Mouse (Mus musculus): ENCODE results near the gene Gabpb2. TPM values are rescaled to one million over a fixed set of nuclear protein-coding genes. Genes with fewer than 3 reads are reported as not detected.

The Gabpb2 gene
- polyA plus RNA-seq, 1 experiment: 30.6 TPM

DNA sequence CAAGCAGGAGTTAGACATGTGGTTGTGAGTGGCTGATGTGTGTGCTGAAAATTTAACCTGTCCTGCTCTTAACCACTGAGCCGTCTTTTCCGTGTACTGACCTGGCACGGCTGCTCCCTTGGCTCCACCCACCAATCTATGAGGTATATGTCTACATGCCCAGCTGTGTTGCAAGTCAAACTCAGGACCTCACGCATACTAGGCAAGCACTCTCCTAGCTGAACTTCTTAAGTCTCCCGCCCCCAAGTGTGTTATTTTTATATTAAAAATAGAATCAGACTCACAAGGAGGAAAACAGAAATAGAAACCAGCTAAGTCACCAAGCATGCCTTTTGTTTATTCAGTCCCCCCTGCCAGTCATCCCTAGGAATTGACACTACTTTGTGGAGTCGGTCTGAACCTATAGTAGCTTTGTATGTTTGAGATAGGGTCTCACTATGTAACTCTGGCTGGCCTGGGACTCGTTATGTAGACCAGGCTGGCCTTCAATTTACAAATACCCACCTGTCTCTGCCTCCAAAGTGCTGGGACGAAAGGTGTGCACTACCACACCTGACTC is 19.9 kb upstream of the Gabpb2 start:
- 86% methylated on average over 8 of the region's 8 CpGs for WGBS
- no peak for DNase-seq
- no peaks in the 10 kb centered on the region for H3K27me3 ChIP-seq (ENCODE audit: control insufficient read depth, insufficient read depth, low read length)

DNA sequence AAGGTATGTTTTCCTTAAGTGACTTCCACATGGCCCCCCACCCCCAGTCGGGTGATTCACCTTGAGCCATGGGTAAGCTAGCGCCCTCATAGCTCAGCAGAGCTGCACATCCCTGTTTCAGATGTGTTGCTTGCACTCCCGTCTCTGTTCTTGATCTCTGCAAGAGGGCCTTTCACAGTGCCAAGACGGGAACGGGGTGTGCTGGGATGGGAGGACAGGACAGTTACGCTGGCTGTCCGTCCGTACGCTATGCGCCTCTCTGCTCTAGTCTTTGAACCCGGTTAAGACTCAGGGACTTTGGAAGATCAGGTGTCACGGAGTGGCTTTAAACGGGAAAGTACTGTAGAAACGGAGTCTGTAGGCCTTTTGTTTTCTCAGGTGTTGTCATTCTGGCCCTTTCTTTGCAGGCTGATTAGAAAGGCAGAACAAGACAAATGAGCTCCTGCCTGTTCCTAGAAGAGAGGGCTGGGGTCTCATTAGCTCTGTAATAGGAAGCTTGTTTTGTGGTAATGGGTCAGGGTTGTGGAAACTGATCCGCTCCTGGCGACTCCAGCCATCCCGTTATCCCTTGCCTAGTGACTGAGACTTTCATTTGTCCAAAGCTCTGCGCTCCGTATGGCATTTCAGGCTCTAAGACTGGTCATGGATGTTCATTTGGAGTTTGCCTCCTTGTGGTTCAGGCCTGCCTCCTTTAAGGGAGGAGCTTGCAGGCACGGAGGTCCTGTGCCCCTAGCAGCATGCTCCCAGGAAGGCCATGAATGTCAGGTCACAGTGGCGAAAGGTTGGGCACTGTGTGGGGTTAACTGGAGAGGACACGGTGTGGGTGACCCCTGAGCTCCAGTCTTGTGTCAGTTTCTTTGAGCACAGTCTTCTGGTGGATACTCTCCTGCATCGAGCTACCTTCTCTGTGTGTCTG is 17.9 kb upstream of the Gabpb2 start:
- H3K4me1 ChIP-seq (ENCODE audit: control insufficient read depth, insufficient read depth, low read length): peaks cover 17% of the 10 kb centered on the region
- H3K27ac ChIP-seq (ENCODE audit: insufficient read depth, low read length): no peak overlapping the region
- TF ChIP-seq CTCF (IDR thresholded peaks at IDR 0.05; ENCODE audit: borderline replicate concordance, insufficient read depth, low read depth, low read length) (no peak), POLR2A (IDR thresholded peaks at IDR 0.05; ENCODE audit: borderline replicate concordance, insufficient read depth, low read length) (no peak)
- 78% methylated on average over 23 of the region's 23 CpGs for whole genome bisulfite sequencing
- DNase-seq: no peak
- H3K4me3 ChIP-seq (replicated peaks; ENCODE audit: insufficient read depth, low read depth, low read length): no peak overlapping the region
- H3K27me3 ChIP-seq (ENCODE audit: control insufficient read depth, insufficient read depth, low read length): no peaks in the 10 kb centered on the region

More for the DNA sequence above, 19.9 kb upstream of the Gabpb2 start:
- Histone ChIP-seq H3K4me1 (ENCODE audit: control insufficient read depth, insufficient read depth, low read length) (peaks cover 3% of the 10 kb centered on the region), H3K27ac (ENCODE audit: insufficient read depth, low read length) (no peak overlapping the region), H3K4me3 (replicated peaks; ENCODE audit: insufficient read depth, low read depth, low read length) (no peak overlapping the region)
- TF ChIP-seq POLR2A (IDR thresholded peaks at IDR 0.05; ENCODE audit: borderline replicate concordance, insufficient read depth, low read length) (no peak), CTCF (IDR thresholded peaks at IDR 0.05; ENCODE audit: borderline replicate concordance, insufficient read depth, low read depth, low read length) (no peak)

DNA sequence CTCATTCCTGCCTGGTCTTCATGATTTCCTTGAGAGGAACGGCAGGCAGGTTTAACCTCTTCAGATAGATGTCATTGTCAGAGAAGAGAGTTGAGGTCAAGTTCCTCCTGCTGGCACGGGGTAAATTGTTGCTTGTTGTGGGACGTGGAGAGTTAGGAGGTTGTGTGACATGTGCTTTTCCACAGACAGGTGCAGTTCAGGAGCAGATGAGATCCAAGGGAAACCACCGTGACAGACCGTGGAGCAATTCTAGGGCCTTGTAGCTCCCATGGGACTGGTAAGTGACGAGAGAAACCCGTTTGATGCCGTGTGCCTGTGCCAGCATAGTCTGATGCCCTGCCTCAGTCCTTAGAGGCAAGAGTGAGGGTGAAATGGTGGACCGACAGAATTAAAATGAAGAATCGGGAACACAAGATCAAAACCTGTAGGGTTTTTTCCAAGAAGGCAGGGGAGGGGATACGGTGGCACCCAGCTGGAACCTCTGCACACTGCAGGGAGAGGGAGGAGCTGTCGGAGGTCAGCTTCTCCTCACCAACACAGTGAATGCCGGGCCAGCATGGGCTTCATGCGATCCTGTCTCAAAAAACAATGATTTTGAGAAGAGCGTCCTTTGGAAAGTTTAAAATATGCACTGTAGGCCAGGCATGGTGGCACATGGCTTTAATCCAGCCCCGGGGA is 15.7 kb upstream of the Gabpb2 start:
- no peak for DNase-seq
- Histone ChIP-seq H3K4me1 (ENCODE audit: control insufficient read depth, insufficient read depth, low read length) (peaks cover 18% of the 10 kb centered on the region), H3K4me3 (replicated peaks; ENCODE audit: insufficient read depth, low read depth, low read length) (no peak overlapping the region), H3K27ac (ENCODE audit: insufficient read depth, low read length) (no peak overlapping the region), H3K27me3 (ENCODE audit: control insufficient read depth, insufficient read depth, low read length) (no peaks in the 10 kb centered on the region)
- 72% methylated on average over 16 of the region's 16 CpGs for WGBS
- no peak for TF ChIP-seq CTCF (IDR thresholded peaks at IDR 0.05; ENCODE audit: borderline replicate concordance, insufficient read depth, low read depth, low read length)
- no peak for TF ChIP-seq POLR2A (IDR thresholded peaks at IDR 0.05; ENCODE audit: borderline replicate concordance, insufficient read depth, low read length)

DNA sequence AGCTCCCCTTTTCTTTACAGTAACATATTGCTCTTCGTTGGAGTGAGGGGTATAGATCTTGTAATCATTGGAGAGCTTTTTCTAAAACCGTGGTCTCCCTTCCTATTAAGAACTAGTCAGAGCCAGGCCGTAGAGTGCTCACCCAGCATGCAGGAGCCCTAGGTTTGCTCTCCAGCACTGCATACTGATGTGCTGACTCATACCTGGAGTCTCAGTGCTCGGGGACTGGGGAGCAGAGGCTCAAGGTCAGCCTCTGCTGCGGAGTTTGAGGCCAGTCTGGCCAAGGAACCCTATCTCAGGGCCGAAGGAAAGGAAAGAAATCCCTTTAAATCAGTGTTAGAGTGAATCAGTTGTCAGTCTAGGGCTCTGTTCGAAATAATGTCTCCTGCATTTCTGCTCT is 15.1 kb upstream of the Gabpb2 start:
- Histone ChIP-seq H3K27me3 (ENCODE audit: control insufficient read depth, insufficient read depth, low read length) (no peaks in the 10 kb centered on the region), H3K27ac (ENCODE audit: insufficient read depth, low read length) (no peak overlapping the region), H3K4me3 (replicated peaks; ENCODE audit: insufficient read depth, low read depth, low read length) (no peak overlapping the region), H3K4me1 (ENCODE audit: control insufficient read depth, insufficient read depth, low read length) (peaks cover 18% of the 10 kb centered on the region)
- no peak for TF ChIP-seq CTCF (IDR thresholded peaks at IDR 0.05; ENCODE audit: borderline replicate concordance, insufficient read depth, low read depth, low read length)
- TF ChIP-seq POLR2A (IDR thresholded peaks at IDR 0.05; ENCODE audit: borderline replicate concordance, insufficient read depth, low read length): no peak
- no peak for DNase-seq
- 81% methylated on average over 7 of the region's 7 CpGs for WGBS

DNA sequence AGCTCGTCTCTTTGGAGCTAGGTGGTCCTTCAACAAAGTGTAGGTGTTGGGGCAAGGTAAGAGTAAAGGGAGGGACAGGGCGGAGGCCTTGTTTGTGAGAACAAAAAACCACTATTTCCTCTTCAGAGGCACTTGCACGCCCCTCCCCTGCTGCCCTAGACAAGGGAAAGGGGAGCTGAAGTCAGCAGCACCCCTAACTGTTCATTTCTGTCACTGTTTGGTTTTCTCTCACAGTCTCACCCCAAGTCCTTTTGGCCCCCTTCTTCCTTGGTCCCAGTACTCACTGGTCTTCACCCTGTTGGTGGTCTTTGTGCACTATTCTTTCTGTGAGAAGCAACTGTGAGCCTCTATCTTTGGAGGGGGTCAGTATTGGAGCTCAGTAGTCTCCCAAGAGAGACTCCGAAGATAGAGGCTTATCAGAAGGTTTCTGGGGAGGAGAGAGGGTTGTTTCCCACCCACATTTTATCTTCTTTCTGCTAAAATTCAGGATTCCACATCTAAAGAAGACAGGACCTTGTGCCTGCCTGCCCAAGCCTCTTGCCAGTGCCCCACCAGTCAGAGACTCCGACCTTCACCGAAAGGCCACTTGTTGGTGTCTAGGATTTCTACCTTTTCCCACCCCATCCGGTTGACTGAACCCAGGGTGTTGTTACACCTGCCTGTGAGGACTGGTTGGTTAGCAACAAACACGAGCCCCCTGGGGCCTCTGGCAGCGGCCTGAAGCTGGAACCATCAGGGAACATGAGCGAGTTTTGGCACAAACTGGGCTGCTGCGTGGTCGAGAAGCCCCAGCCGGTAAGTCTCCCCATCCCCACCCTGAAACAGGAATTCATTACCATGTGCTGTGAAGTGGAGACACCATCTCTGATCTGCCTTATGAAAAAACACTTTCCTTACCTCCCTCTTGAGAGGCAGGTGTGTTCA is 13.8 kb upstream of the Gabpb2 start, which contains the start of gene Mllt11:
Mllt11 (minus strand) TSS at position 874 of the 924 bp plus-strand sequence.
- Histone ChIP-seq H3K27me3 (ENCODE audit: control insufficient read depth, insufficient read depth, low read length) (no peaks in the 10 kb centered on the region), H3K4me3 (replicated peaks; ENCODE audit: insufficient read depth, low read depth, low read length) (peak within 1 kb of the TSS; percentile 41), H3K27ac (ENCODE audit: insufficient read depth, low read length) (peak within 1 kb of the TSS; percentile 18), H3K4me1 (ENCODE audit: control insufficient read depth, insufficient read depth, low read length) (peaks cover 18% of the 10 kb centered on the region)
- WGBS: 29% methylated on average over 13 of the region's 13 CpGs
- TF ChIP-seq CTCF (IDR thresholded peaks at IDR 0.05; ENCODE audit: borderline replicate concordance, insufficient read depth, low read depth, low read length) (no peak), POLR2A (IDR thresholded peaks at IDR 0.05; ENCODE audit: borderline replicate concordance, insufficient read depth, low read length) (no peak)
- DNase-seq: peak in 1 of 2 experiments; percentile 39

DNA sequence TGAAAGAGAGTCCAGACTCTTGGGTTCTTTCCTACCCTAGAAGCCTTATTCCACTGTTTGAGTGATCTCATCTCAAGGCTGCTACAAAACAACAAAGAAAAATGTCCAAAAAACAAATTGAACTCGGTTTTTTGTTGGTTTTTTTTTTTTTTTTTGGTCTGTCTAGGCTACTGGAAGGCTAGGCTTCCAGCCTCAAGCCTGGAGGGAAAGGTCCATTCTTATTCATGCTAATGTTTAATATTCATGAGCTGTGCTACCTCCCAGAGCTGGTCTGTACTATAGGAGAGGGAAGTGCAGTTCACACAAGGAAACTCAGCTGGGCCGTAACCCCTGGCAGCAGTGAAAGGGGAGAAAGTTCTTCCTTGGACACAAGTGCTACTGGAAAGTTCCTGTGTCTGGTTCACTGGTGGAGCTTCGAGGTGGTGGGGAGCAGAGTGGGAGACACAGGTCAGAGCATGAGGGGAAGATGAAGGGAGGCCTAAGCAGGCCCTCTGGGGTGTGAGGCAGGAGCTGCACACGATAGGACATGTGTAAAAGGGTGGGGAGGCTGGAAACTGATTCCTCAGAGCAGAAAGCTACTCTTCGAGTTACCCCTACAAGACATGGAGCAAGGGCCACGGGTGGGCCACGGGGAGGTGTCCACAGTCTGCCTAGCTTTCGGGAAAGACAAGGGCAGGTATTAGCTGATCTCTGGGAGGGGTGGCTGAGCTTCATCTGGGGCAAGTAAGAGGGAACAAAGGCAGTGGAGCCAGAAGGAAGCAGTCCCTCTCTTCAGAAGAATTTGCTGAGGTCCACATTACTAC is 13.0 kb upstream of the Gabpb2 start:
- peaks cover 19% of the 10 kb centered on the region for H3K4me1 ChIP-seq (ENCODE audit: control insufficient read depth, insufficient read depth, low read length)
- no peak for TF ChIP-seq CTCF (IDR thresholded peaks at IDR 0.05; ENCODE audit: borderline replicate concordance, insufficient read depth, low read depth, low read length)
- no peak for TF ChIP-seq POLR2A (IDR thresholded peaks at IDR 0.05; ENCODE audit: borderline replicate concordance, insufficient read depth, low read length)
- H3K27ac ChIP-seq (ENCODE audit: insufficient read depth, low read length): peak overlapping the region; percentile 49
- WGBS: 21% methylated on average over 8 of the region's 8 CpGs
- DNase-seq: no peak
- no peaks in the 10 kb centered on the region for H3K27me3 ChIP-seq (ENCODE audit: control insufficient read depth, insufficient read depth, low read length)
- peak overlapping the region; percentile 72 for H3K4me3 ChIP-seq (replicated peaks; ENCODE audit: insufficient read depth, low read depth, low read length)

All from cerebellum, adult 2 months (tissue).